Mouse (Mus musculus): ENCODE results near the gene Rbp1.

The Rbp1 gene

DNA sequence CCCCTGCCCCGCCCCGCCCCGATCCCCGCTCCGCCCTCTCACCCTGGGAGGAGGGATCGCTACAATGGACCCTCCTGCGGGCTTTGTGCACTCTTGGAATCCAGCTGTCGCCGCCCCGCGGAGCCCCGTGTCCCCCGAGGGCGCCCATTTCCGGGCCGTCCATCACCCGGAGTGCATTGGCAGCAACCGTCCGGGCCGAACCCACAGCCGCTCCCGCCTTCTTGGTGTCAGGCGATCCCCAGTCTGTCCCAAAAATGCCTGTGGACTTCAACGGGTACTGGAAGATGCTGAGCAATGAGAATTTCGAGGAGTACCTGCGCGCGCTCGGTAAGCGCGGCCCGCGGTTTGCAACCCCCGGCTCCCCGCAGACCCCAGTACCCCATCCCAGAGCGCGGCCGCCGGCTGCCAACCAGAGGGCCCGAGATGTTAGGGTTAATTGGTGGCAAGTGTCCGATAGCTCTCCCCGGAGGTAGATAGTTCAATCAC lies 2.0 kb downstream of the Rbp1 start:
- no peak for DNase-seq (ENCODE audit: low spot score in 2 of 2)

DNA sequence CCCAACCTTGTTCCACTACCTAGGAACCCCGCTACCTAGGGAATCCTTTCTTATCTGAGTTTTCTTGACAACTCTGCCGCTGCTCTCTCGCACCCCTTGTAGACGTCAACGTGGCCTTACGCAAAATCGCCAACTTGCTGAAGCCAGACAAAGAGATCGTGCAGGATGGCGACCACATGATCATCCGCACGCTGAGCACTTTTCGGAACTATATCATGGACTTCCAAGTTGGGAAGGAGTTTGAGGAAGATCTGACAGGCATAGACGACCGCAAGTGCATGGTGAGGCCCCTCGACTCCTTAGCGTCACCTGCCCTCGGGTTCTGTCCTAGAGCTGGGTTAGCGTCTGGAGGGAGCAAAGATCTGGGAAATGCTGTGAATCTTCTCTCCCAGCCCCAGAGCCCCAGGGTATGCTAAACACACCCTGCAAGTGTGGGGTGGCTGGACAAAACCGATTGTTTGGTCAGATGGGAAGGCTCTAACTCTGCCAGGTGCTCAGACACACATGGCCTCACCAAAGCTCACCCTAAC lies 2.7 kb downstream of the Rbp1 start:
- no peak for DNase-seq (ENCODE audit: low spot score in 2 of 2)

DNA sequence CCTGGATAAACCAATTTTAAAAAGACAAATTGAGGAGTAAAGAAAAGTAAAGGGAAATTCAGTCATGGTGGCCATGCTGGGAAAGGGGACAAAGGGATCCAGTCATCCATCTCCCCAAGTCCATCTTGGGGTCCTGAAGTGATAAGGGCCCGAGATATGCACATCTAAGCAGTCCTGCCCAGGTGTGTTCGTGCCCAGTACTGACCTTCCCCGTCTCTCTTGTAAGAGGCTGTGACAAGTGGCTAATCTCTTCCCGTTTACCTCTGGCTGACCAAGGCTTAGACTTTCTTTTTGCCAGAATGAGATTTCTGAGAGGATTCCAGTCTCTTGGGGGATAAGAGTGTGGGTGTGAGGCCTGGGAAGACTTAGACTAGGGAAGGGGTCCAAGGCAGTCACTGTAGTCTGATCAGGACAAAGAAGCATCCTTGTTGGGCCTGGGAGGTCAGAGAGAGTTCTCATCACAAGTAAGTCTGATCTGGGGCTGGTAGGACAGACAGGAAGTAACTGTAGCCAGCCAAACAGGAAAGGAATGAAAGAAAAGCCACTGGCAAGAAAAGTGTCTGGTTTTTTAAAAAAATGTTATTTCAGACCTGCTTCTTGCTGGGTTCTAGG lies 5.3 kb downstream of the Rbp1 start:
- DNase-seq (ENCODE audit: low spot score in 2 of 2): no peak

DNA sequence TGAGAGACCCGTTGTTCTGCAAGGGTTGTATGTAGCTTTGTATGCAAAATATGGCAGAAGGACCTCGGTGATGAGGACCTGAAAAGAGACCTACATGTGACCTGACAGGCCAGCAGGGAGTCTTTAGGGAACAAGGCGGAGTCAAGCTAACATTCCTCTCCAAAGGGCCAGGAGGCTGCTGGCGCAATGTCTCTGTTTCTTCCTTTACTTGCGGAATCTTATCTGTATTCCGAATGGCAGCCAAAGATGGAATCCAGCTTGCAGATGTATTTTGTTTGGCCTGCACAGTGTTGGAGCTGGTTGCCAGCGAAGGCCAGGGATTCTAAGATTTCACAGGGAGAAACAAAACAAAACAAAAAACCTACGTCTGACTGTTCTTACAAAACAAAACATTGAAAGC lies 6.0 kb downstream of the Rbp1 start:
- DNase-seq (ENCODE audit: low spot score in 2 of 2): no peak

DNA sequence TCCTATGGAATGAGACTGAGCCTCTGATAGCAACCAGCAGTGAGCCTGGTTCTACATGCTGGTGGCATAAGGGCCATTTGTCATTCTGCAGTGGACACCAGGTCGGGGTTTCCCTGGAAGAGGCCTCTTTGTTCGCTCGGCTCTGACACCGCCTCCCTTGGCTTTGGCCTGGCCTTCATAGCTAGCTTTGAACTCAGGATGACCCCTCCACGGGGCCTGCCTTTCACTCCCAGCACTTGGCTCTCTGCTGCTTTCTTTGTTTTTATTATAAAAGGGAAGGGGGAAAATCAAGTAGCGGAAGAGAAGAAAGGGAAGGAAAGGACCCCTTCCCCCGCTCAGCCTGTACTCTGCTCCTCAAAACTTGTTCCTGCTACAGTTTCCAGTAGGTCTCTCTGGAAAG lies 7.0 kb downstream of the Rbp1 start:
- no peak for DNase-seq (ENCODE audit: low spot score in 2 of 2)

DNA sequence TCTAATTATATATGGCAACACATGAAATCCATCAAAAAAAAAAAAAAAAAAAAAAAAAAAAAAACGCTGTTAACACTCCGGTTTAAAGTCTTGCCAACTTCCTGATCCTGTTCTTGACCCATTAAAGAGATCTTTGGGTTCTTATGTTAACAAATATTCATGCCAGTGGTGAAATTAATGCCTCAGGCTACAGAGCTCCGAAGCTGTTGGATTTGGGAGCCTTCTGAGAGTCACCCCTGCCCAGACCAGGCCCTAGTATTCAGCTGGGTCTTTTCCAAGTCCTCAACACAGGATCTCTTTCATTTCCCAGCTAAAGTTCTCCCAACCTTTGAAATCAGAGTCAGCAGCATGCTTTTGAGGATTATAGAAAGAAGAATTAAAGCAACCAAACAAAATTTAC lies 7.8 kb downstream of the Rbp1 start:
- DNase-seq (ENCODE audit: low spot score in 2 of 2): no peak

DNA sequence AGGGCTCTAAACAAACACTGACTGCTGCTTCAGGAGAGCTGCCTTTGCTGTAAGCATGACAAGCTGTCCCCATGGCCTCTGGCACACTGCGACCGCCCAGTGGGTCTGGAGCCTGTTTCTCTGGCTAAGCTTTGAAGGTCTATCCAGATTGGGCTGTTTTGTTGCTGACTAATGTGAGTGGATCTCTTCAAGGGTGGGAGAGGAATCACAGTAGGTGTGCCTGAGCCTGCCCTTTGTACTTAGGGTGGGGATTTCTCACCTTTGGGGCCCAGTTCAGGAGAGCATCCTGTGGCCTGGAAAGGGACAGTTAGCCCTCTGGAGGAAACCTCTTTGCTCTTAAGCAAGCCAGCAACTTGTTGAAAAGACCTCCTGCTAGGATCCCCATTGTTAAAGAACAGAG lies 10.3 kb downstream of the Rbp1 start:
- no peak for DNase-seq (ENCODE audit: low spot score in 2 of 2)

DNA sequence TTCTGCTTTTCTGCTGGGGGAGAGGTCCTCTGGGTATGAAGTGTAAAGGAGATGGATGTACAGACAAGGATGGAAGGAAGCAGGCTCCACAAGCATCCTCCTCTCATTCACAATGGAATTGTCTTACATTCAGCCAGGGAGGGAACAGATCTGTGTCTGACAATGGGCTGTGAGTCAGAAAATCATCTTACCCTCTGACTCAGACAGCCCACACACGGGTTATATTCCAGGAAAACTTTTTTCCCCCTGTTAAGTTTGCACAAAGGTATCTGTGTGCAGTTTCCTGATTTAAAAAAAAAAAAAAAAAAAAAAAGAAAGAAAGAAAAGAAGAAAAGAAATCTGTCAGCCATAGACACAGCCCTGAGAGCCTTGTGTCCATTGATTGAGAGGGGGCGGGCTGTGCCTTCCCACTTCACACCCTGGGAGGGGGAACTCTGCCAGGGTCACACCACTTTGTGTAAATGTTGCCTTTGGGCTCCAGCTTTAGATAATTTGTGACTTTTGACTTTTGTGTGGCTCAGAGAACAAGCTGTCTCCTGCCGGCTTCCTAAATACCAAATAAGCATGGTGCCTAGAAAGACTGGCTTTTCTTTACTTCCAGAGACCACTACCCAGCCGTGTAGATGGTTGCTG lies 11.3 kb downstream of the Rbp1 start:
- no peak for DNase-seq (ENCODE audit: low spot score in 2 of 2)

DNA sequence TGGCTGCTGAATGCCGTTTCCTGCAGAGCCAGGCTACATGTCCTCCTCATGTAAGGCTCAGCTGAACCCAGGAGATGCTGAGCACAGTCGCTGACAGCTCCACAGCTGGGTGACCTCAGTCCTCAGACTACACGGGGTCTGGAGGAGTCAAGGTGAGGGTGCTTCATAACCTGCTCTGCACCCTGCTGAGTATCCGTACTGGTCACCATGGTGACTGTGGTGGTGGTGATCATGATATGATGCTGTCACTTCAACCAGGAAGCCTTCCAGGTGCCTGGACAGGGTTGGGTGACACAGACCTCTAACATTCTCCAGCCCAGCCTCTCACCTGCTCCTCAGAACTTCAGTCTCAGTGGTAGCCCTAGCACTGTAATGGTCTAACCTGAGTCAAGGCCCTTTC lies 15.1 kb downstream of the Rbp1 start:
- DNase-seq (ENCODE audit: low spot score in 2 of 2): no peak

DNA sequence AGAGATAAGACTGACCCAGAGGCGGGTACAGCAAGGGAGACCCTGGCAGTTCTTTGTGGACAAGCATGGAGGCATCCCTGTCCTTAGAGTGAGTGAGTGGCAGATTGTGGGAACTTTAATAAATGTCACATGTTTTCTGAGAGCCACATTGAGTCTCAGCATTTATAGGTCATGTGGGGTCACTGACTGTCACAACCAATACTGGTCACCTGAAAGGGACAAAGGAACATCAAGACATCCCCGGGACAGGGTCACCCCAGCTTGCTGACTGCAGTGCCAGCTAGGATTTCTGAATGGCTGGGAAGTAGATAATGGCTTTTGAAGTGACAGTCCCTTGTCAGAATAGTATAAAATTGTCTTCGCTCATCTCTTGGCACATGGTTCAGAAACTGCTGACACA lies 16.3 kb downstream of the Rbp1 start:
- no peak for DNase-seq (ENCODE audit: low spot score in 2 of 2)

DNA sequence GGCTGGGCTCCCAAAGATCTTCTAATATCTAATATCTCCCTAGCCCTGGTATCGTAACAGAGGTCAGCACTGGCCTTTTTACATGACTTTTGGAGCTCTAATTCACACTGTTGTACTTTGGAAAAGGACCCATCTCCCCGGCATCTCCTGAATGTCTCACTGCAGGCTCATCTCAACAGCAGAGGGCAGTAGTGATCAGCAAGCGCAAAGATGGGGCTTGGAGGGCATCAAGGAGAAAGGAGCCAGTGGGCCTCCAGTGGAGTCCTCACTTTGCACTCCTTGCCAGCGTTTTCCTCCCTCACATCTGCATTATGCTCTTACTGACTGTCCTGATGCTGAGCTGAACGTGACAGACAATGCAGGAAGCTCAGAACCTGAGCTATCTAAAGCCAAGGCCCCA lies 19.9 kb downstream of the Rbp1 start:
- DNase-seq (ENCODE audit: low spot score in 2 of 2): no peak

DNA sequence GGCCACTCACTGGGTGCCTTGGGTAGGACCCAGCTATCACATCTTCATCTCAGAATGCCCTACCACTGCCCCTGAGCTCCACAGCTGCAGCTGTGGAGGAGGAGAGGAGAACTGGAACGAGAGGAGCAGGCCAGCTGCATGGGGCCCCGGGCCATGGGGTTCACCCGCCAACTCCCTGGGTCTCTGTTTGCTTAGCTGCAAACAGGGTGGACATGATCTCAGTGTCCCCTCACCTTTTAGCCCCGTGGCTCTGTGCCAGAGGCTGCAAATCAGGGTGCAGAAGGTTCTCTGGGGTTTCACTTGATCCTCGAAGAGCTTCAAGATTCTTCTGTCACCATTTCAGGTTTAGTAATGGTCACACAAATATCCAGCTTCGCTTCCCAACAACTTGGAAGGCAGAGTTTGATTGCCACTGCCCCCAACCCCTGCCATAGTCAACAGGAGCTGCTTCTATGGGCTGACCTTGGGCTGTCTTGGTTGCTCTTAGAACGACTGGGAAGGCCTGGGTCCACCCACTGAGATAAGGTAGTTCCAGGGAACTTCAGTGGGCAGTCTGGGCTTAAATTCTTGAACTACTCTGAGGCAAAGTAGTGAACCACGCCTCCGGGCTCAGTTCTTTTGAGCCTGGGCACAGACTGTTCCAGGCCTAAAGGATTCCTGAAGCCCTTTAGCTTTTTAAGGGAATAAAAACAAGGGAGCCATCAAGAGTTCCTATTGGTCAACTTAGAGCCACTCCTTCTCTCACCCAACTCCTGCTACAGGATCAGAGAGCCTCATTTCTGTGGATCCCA lies 22.8 kb downstream of the Rbp1 start:
- DNase-seq (ENCODE audit: low spot score in 2 of 2): no peak

DNA sequence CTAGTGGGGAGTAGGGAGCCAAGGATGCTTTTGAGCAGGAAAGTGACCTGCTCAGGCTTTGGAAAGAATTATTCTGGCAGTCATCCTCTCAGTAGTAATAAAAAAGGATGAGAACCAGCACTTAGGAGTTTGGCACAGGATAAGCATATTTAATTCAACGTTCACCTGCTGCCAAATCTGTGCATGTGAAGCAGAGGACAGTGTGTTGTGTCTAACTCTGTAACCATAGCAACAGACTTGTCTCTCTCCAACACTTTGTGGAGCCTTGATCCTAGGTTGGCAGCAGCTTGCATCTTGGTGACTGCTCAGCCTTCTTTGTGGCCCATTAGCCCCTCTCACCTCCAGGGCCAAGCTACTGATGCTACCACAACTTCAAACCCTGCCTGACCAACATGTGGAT lies 28.2 kb downstream of the Rbp1 start:
- no peak for DNase-seq (ENCODE audit: low spot score in 2 of 2)

DNA sequence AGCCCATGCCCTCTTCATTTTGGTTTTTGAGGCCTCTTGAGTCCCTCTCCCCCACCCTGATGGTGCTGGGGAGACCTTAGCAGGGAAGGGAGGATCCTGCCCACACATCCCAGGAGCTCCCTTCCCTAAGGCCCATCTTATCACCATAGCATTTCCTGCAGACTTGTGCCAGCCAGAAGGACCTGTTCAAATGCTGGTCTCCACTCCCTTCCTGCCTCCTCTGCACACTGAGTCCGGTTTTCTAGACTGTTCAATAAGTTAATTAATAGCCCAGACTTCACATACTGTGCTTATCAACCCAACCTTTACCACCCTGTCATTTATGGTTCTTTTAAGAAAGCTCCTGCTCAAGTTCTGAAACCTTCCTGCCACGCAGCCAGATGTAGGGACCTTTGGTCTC lies 43.9 kb downstream of the Rbp1 start:
- no peak for DNase-seq (ENCODE audit: low spot score in 2 of 2)

DNA sequence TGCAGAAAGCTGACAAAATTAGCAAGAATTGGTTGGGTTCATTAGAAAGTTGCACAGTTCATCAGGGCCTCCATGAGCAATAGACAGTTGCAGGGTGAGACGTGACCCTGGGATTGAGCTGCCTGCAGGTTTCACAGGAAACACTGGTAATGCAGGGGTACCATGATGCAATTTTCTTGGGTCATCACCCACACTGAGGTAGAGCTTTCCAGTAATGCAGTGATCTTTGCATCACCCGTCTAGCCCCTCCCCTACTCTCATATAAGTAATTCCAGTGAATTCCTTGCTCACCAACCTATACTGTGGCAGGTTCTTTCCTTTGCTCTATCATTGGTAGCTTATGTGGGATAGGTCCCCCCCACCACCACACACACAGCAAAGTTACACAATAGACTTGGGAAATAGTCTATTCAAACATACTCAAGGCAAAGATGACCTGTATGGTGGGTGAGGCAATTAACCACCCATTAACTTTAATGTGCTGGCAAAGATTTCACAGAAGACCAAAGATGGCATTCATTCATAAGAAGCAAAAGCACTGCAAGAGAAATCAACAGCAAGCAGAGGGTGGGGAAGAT lies 57.5 kb downstream of the Rbp1 start:
- no peak for DNase-seq (ENCODE audit: low spot score in 2 of 2)

DNA sequence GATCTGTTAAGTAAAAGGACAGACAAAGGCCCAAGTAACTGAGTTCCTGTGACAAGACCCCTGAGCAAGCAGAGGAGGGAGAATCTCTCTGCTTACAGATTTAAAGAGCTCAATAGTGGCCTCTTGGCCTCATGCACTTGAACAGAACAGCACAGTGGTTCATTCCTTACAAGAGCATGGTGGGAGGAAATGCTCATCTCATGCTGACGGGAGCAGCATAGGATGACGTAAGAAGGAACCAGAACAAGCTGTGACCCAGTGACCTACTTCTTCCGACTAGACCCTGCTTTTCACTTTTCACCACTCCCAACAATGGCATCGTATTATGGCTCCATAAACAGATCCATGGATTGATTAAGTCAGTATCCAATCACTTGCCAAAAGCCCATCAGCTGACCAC lies 59.5 kb downstream of the Rbp1 start:
- no peak for DNase-seq (ENCODE audit: low spot score in 2 of 2)

DNA sequence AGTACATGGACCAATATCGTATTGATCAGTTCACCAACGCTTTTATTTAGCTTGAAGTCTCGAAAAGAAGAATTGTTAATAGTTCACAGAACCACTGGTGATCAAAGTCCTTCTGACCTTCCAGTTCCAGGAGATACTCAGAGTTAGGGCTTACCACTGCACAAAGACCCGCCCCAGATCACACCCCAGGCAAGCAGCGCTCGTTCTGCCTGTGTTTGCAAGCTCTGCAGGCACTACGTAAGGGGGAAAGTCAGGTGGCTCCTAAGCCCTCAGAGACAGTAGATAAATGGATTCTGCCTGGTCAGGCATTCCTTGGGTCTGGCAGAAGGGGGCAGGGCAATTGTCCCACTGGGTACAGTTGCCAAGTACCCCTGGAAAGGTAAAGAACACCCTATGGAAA lies 62.3 kb downstream of the Rbp1 start:
- DNase-seq (ENCODE audit: low spot score in 2 of 2): no peak

DNA sequence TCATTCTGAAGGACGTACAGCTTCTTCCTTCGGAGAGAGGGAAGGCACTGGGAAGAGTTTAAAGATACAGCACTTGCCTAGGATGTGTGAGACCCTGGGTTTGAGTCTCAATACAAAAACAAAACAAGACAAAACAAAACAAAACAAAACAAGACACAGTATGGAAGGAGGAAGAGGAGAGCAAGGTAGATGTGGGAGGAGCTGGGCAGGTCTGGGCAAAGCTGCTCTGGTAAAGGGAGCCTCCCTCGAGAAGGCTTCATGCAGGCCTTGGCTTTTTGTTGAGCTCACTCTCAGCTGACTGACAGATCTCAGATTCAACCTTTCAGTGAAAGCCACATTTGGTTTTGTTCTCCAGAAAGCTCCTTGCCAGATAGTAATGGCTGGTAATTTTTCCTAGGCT lies 63.1 kb downstream of the Rbp1 start, which contains the start of gene Rbp2:
TSS of gene Rbp2 (plus strand) at position 301 of the 400 bp plus-strand sequence.
- no peak for DNase-seq (ENCODE audit: low spot score in 2 of 2)

DNA sequence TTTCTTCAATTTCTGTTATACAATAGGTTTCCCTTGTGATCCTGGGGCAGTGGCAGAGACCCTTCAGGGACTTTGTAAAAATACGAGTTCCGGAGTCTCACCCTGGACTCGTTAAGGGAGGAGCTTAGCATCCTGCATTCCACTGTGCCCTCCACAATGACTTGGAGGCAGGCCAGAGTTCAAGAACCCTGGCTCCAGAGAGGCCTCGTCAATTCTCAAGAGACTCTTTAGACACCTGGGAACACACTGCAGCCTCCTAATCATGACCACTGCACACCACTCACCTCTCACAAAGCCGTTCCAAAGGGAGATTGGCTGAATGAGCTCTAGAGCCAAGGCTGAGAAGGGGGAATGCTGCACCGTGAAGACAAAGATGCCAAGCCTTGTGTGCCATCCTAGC lies 64.5 kb downstream of the Rbp1 start:
- no peak for DNase-seq (ENCODE audit: low spot score in 2 of 2)

DNA sequence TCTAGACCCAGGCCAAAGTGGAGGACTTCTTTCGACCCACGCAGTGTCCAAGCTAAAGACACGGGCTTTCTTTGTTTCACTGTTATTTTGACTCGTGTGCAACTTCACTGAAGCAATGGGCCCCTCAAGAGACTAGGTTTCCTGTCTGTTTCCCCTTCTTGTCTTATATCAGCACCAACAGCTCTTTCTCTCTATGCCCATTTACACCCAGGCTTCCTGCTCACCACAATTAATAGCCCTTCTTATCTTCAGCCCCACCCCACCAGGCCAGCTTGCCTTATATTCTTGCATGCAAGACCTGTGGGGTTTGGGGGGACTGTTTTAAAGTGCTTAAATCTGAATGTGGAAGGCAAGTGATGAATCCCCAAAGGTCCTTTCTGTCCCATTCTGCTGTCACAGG lies 66.8 kb downstream of the Rbp1 start:
- no peak for DNase-seq (ENCODE audit: low spot score in 2 of 2)

DNA sequence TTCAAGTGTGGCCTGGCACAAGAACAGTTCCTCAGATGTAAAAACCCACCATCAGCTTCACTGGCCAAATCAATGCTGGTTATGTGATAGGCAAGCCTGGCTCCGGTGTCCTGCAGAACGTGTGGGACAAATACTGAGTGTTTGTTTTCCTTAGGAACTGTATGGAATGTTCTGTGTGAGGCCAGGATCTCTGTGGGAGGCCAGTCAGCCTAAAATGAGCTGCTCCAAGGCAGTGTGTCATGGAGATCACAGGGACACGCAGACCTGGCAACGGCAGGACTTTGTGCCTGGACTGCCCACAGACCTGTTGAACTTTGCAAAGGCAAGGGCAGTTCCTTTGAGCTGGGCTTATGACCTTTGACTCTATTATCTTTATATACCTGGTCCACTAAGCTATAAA lies 67.4 kb downstream of the Rbp1 start:
- DNase-seq (ENCODE audit: low spot score in 2 of 2): no peak

DNA sequence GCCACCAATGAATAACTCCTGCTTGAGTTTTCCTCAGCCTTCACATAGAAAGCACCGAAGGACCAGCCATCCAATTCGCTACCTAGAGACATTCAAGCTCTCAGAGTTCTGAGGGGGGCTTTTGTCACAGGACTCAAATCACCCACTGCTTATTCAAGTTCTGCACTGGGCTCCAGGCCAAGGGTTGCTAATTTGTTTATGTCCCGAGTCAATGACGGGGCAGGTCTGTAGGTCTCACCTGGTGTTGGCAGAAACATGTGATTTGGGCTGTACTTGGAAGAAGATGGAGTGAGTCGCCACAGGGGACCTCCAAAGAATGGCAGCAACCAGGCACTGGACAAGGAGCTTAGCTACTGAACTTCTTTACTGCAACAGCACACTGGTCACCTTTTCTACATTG lies 68.3 kb downstream of the Rbp1 start:
- no peak for DNase-seq (ENCODE audit: low spot score in 2 of 2)

Data from right cerebral cortex, postnatal 36 days (tissue).